Mouse (Mus musculus) adrenal gland, postnatal 14 days (tissue): ENCODE measurements around the gene Dpp4. TPM values are rescaled to one million over a fixed set of nuclear protein-coding genes. Genes with fewer than 3 reads are reported as not detected.

Experiments
- DNase-seq: peaks from one replicate; pipeline ENCODE4 v3.0.0; 2021; ENCODE audit warnings: mixed read lengths
- total RNA-seq: library from RNA; stranded (reverse); gene quantifications from 2 replicates; pipeline ENCODE4 v1.2.3, GENCODE M21; 2021

Gene Dpp4
- total RNA-seq, 1 experiment from 2014 or later, result 12.4 TPM

DNA sequence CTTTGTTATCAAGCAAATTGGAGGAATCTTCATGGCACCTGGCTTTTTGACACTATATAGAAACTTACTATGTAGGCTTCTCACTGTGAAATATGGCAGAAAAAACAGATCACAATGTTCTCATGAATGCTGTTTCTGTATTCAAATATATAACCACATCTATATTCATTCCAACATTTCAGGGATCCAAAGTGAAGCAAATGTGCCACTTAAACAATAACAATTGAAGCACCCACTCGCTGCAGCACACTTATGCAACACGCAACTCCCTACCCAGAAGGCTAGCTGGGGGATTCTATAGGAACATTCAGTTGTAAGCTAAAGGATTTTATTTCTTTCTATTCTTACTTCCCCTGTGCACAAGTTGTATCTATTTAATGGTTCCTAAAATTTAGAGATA is 110.3 kb downstream of the Dpp4 start:
- DNase-seq, result no peak

DNA sequence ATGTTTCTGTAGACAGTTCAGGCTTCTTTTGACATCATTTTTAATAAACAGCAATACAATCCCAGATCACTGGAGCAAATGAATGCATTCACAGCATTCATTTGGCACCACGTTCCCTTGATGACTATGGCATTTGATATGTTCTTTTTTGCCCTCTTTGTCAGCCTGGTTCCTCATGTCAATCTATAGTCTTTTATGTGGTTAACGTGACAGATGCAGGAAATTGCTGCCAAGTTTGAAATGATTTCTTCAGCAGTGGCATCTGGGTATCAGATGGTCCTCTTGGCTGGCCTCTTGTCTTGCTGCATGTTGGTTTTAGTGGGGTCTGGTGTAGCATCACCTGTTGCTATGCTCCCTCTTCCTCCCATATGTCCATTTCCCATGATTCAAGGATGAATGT is 118.2 kb downstream of the Dpp4 start:
- no peak for DNase-seq

DNA sequence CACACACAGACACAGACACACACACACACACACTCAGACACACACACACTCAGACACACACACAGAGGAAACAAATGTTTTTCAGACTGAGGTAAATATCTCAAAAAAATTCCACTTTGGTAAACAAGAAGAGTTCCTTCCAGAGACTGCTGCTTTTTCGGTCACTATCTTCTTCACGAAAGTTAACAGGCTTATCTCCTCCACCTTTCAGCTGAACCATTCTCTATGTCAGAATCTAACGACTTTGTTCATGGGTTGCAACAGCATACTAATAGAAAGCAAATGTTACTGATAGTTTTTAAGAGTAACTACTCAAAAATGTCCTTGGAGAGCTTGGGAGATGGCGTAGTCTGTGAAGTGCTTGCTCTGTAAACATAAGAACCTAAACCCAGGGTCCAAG is 124.5 kb downstream of the Dpp4 start:
- DNase-seq, result no peak

DNA sequence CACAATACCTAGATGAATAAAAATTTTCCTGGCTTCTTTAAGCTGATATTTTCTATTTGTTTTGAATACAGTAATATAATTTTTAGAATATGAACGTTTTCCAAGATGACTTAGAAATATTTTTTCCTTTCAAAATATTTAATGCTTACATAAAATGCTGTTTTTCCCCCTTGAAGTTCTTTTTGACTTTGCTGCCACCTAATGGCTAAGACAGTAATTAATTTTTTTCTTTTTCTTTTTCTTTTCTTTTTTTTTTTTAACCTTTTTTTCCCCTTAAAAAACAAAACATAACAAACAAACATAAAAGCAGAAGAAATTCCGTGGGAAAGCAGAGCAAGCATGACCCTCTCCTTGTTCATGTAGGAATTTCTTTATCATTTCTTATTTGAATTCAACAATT is 126.2 kb downstream of the Dpp4 start:
- DNase-seq, result no peak

DNA sequence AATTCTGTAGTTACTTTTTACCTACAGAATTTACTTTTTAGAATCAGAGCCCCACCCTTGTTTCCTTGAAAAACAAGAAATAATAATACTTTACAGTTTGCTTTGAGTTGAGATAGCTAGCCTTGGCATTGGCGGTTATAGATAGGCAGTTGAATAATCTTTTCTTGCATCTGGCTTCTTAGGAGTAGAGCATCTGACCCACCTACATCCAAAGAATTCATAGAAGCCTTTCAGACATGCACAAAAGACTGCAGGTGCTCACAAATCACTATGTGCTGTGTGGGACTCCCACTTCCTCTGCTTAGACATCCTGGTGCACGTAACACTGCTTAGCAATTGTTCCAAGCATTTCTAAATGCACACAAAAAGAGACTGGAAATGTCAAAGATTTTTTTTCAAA is 127.0 kb downstream of the Dpp4 start:
- no peak for DNase-seq

Other genes starting within 250 kb of the Dpp4 start
- not detected in 2 replicates for gene Gcg, start 71.4 kb upstream of the Dpp4 start, total RNA-seq
- gene Fap, start 161.8 kb upstream of the Dpp4 start, total RNA-seq, result 4.6 and 6.2 TPM in 2 replicates
- 8.7 and 9.9 TPM in 2 replicates for gene Ifih1, start 234.0 kb upstream of the Dpp4 start, total RNA-seq